Mouse (Mus musculus) thymus, adult 2 months (tissue): ENCODE measurements around the gene Fam71b.

Source experiments
- CTCF ChIP-seq: fragments of 200-500 bp; IDR thresholded peaks from 2 replicates; pipeline ENCODE4 v1.5.1; 2012; ENCODE audit warnings: mild to moderate bottlenecking, control low read depth, low read length, moderate library complexity, borderline replicate concordance; ENCODE audit not compliant: control insufficient read depth, poor library complexity, insufficient read depth; ENCODE audit errors: extremely low read depth
- POLR2A ChIP-seq: fragments of 200-500 bp; IDR thresholded peaks from 2 replicates; pipeline ENCODE4 v1.6.1; 2012; ENCODE audit warnings: mild to moderate bottlenecking, low read length, control low read depth, moderate library complexity; ENCODE audit not compliant: control insufficient read depth, poor library complexity, insufficient read depth; ENCODE audit errors: extremely low read depth

DNA sequence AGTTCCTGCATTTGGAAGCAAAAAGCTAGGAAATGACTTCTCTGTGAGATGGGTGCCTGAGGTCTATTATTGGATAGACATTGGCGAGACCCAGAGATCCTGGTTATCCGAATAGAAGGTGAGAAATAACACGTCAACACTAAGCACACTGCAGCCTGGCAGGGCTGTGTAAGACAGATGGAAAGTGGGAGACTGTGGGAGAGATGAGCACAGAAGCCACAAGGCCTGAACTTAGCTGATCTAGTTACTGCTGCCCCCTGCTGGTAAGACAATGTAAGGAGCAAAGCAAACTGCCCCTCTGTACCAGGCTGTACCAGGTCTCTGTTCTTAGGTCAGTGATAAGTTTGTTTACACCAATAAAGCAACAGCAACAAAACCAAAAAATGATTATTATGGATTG, 34.8 kb downstream of the Fam71b start:
- no peak for TF ChIP-seq CTCF
- TF ChIP-seq POLR2A, result no peak
